Mouse (Mus musculus) CD8-positive naive resting alpha-beta T cell, adult 57 days (primary cell): ENCODE measurements around the gene P4ha1. TPM values are rescaled to one million over a fixed set of nuclear protein-coding genes. Genes with fewer than 3 reads are reported as not detected.

Experiments
- total RNA-seq: library from RNA; stranded (reverse); gene quantifications from one replicate; pipeline ENCODE4 v1.2.4, GENCODE M21; 2023

P4ha1 gene
- 20.0 TPM for total RNA-seq

GRCm38 (mm10) chr10:59323100-59323487 lies at the start of gene P4ha1:
TSS of gene P4ha1 (plus strand) at chr10:59323296.

GRCm38 (mm10) chr10:59395461-59395860 lies 72.4 kb downstream of the P4ha1 start, which contains the start of gene Gm10273:
TSS of gene Gm10273 (plus strand) at chr10:59395632.

DNA sequence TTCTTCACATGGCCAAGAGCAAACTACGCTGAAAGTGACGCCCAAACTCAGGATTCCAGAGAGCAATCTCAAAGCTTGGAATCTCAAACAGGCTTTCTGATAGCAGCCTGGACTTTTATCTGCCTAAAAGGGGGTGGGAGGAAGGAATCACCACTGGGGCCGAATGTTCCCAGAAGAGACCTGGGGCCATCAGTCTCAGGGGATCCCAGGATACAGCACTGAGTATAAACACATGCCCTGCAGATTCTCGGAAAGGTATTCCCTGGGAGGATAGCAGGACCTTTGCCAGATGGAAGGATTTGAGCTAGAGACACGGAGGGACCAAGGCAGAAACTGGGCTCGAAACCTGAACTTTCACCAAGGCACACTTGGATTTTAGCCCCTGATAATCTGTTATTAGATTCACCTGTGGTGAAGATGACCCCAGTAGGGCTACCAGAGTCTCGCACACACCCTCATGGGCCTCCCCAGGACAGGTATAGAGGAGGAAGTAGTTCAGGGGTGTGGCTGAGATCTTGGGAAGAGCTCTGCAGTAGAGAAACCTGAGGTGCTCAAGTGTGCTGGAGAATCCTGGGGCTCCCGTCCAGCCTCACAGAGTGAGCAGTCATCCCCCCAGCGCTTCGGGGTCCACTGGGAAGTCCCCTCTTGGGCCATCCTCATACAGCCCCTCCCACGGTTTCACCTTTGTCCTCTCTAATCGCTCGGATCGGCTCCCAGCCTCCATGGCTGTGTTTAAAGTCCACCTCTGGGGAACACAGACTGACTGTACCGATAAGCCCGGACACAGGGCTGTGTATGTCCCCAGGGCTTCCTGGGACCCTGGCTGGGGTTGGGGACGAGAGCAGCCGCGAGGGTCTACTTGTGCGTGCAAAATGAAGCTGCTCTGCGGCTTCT lies 80.0 kb downstream of the P4ha1 start, which contains the start of gene Pla2g12b:
Gene Pla2g12b, plus strand, starts transcription at position 762 of the 894 bp plus-strand sequence.

Other genes with a start within 250 kb of the P4ha1 start
- gene Sept10, start 101.4 kb upstream of the P4ha1 start, total RNA-seq = 0.83 TPM
- 3.2 TPM for gene Sowahc, start 101.3 kb upstream of the P4ha1 start, total RNA-seq
- gene Gm10273, start 72.3 kb downstream of the P4ha1 start, total RNA-seq = 13.0 TPM
- gene Pla2g12b, start 80.4 kb downstream of the P4ha1 start, total RNA-seq = not detected
- not detected for gene Oit3, start 118.5 kb downstream of the P4ha1 start, total RNA-seq